Mouse (Mus musculus): ENCODE measurements around the gene Tacc2. TPM values are rescaled to one million over a fixed set of nuclear protein-coding genes. Genes with fewer than 3 reads are reported as not detected.

Gene Tacc2
- polyA plus RNA-seq, 1 experiment from 2014 or later, result 34.8 TPM

GRCm38 (mm10) chr7:130780866-130781419, 203.7 kb downstream of the Tacc2 start:
- Histone ChIP-seq H3K9me3 (no peaks in the 10 kb centered on the region), H3K4me2 (no peak overlapping the region), H3K27ac (no peak overlapping the region), H3K27me3 (no peaks in the 10 kb centered on the region), H3K36me3 (no peaks in the 10 kb centered on the region), H3K4me1 (replicated peaks) (no peaks in the 10 kb centered on the region; the same call in 1 of the 2 replicates), H3K9ac (replicated peaks) (no peak overlapping the region), H3K4me3 (replicated peaks) (no peak overlapping the region)
- ATAC-seq (ENCODE audit: insufficient number of reproducible peaks, insufficient read depth, low FRiP score, low TSS enrichment, low read depth), result no peak
- 56% methylated on average over 5 of the region's 5 CpGs for WGBS

- H3K27ac ChIP-seq, result no peak overlapping the region
- H3K4me2 ChIP-seq, result no peak overlapping the region
- 77% methylated on average over 5 of the region's 5 CpGs for WGBS
- H3K9me3 ChIP-seq, result no peaks in the 10 kb centered on the region
- H3K9ac ChIP-seq (replicated peaks), result no peak overlapping the region
- no peak overlapping the region for H3K4me3 ChIP-seq (replicated peaks)
- H3K27me3 ChIP-seq, result no peaks in the 10 kb centered on the region
- H3K4me1 ChIP-seq (replicated peaks), result peaks cover 4% of the 10 kb centered on the region; the same call in 1 of the 2 replicates
- no peak for ATAC-seq (ENCODE audit: insufficient number of reproducible peaks, insufficient read depth, low FRiP score, low TSS enrichment, low read depth)
- no peaks in the 10 kb centered on the region for H3K36me3 ChIP-seq
Observed at GRCm38 (mm10) chr7:130782501-130783050, 205.3 kb downstream of the Tacc2 start.

GRCm38 (mm10) chr7:130785923-130786575, 208.8 kb downstream of the Tacc2 start:
- H3K27me3 ChIP-seq, result no peaks in the 10 kb centered on the region
- H3K4me2 ChIP-seq, result no peak overlapping the region
- no peak overlapping the region for H3K27ac ChIP-seq
- no peaks in the 10 kb centered on the region for H3K36me3 ChIP-seq
- H3K9me3 ChIP-seq, result no peaks in the 10 kb centered on the region
- H3K4me1 ChIP-seq (replicated peaks), result peaks cover 4% of the 10 kb centered on the region; the same call in 1 of the 2 replicates
- no peak overlapping the region for H3K9ac ChIP-seq (replicated peaks)
- ATAC-seq (ENCODE audit: insufficient number of reproducible peaks, insufficient read depth, low FRiP score, low TSS enrichment, low read depth), result no peak
- no peak overlapping the region for H3K4me3 ChIP-seq (replicated peaks)
- WGBS, result 80% methylated on average over 12 of the region's 12 CpGs

- no peak overlapping the region for H3K4me3 ChIP-seq (replicated peaks)
- H3K4me1 ChIP-seq (replicated peaks), result peaks cover 4% of the 10 kb centered on the region; the same call in 1 of the 2 replicates
- WGBS, result 80% methylated on average over 5 of the region's 5 CpGs
- H3K27ac ChIP-seq, result no peak overlapping the region
- H3K9me3 ChIP-seq, result no peaks in the 10 kb centered on the region
- ATAC-seq (ENCODE audit: insufficient number of reproducible peaks, insufficient read depth, low FRiP score, low TSS enrichment, low read depth), result no peak
- H3K4me2 ChIP-seq, result no peak overlapping the region
- no peak overlapping the region for H3K9ac ChIP-seq (replicated peaks)
- H3K36me3 ChIP-seq, result no peaks in the 10 kb centered on the region
- no peaks in the 10 kb centered on the region for H3K27me3 ChIP-seq
Observed at GRCm38 (mm10) chr7:130786708-130787107, 209.5 kb downstream of the Tacc2 start.

GRCm38 (mm10) chr7:130787537-130787936, 210.3 kb downstream of the Tacc2 start:
- no peak overlapping the region for H3K4me3 ChIP-seq (replicated peaks)
- ATAC-seq (ENCODE audit: insufficient number of reproducible peaks, insufficient read depth, low FRiP score, low TSS enrichment, low read depth), result no peak
- H3K9me3 ChIP-seq, result no peaks in the 10 kb centered on the region
- WGBS, result 98% methylated on average over 4 of the region's 4 CpGs
- no peaks in the 10 kb centered on the region for H3K36me3 ChIP-seq
- no peak overlapping the region for H3K4me2 ChIP-seq
- H3K27me3 ChIP-seq, result no peaks in the 10 kb centered on the region
- no peak overlapping the region for H3K27ac ChIP-seq
- no peak overlapping the region for H3K9ac ChIP-seq (replicated peaks)
- H3K4me1 ChIP-seq (replicated peaks), result peaks cover 4% of the 10 kb centered on the region; the same call in 1 of the 2 replicates

GRCm38 (mm10) chr7:130788950-130789349, 211.7 kb downstream of the Tacc2 start:
- no peak for ATAC-seq (ENCODE audit: insufficient number of reproducible peaks, insufficient read depth, low FRiP score, low TSS enrichment, low read depth)

GRCm38 (mm10) chr7:130789456-130789855, 212.2 kb downstream of the Tacc2 start:
- H3K27me3 ChIP-seq, result no peaks in the 10 kb centered on the region
- no peak overlapping the region for H3K27ac ChIP-seq
- 87% methylated on average over 7 of the region's 7 CpGs for WGBS
- peaks cover 4% of the 10 kb centered on the region; the same call in 1 of the 2 replicates for H3K4me1 ChIP-seq (replicated peaks)
- H3K9ac ChIP-seq (replicated peaks), result no peak overlapping the region
- no peak overlapping the region for H3K4me3 ChIP-seq (replicated peaks)
- no peak overlapping the region for H3K4me2 ChIP-seq
- no peaks in the 10 kb centered on the region for H3K9me3 ChIP-seq
- ATAC-seq (ENCODE audit: insufficient number of reproducible peaks, insufficient read depth, low FRiP score, low TSS enrichment, low read depth), result no peak
- no peaks in the 10 kb centered on the region for H3K36me3 ChIP-seq

More at GRCm38 (mm10) chr7:130788950-130789349, 211.7 kb downstream of the Tacc2 start:
- Histone ChIP-seq H3K36me3 (no peaks in the 10 kb centered on the region), H3K27me3 (no peaks in the 10 kb centered on the region), H3K4me3 (replicated peaks) (no peak overlapping the region), H3K27ac (no peak overlapping the region), H3K9me3 (no peaks in the 10 kb centered on the region), H3K9ac (replicated peaks) (no peak overlapping the region), H3K4me1 (replicated peaks) (peaks cover 4% of the 10 kb centered on the region; the same call in 1 of the 2 replicates), H3K4me2 (no peak overlapping the region)
- WGBS, result 71% methylated on average over 3 of the region's 3 CpGs

- no peak for ATAC-seq (ENCODE audit: insufficient number of reproducible peaks, insufficient read depth, low FRiP score, low TSS enrichment, low read depth)
- no peak overlapping the region for H3K4me2 ChIP-seq
- H3K4me3 ChIP-seq (replicated peaks), result no peak overlapping the region
- H3K9me3 ChIP-seq, result no peaks in the 10 kb centered on the region
- no peaks in the 10 kb centered on the region for H3K27me3 ChIP-seq
- WGBS, result 46% methylated on average over 8 of the region's 9 CpGs
- no peak overlapping the region for H3K27ac ChIP-seq
- H3K9ac ChIP-seq (replicated peaks), result no peak overlapping the region
- no peaks in the 10 kb centered on the region for H3K36me3 ChIP-seq
- H3K4me1 ChIP-seq (replicated peaks), result peaks cover 7% of the 10 kb centered on the region
Observed at GRCm38 (mm10) chr7:130793671-130794070, 216.4 kb downstream of the Tacc2 start.

- Histone ChIP-seq H3K27ac (no peak overlapping the region), H3K36me3 (no peaks in the 10 kb centered on the region), H3K27me3 (no peaks in the 10 kb centered on the region), H3K4me1 (replicated peaks) (peaks cover 7% of the 10 kb centered on the region), H3K9ac (replicated peaks) (no peak overlapping the region), H3K4me3 (replicated peaks) (no peak overlapping the region), H3K9me3 (no peaks in the 10 kb centered on the region), H3K4me2 (no peak overlapping the region)
- ATAC-seq (ENCODE audit: insufficient number of reproducible peaks, insufficient read depth, low FRiP score, low TSS enrichment, low read depth), result no peak
- WGBS, result 78% methylated on average over 8 of the region's 8 CpGs
Observed at GRCm38 (mm10) chr7:130796786-130797185, 219.5 kb downstream of the Tacc2 start.

- Histone ChIP-seq H3K36me3 (no peaks in the 10 kb centered on the region), H3K9ac (replicated peaks) (no peak overlapping the region), H3K27me3 (no peaks in the 10 kb centered on the region), H3K4me3 (replicated peaks) (no peak overlapping the region), H3K4me2 (no peak overlapping the region), H3K27ac (no peak overlapping the region), H3K4me1 (replicated peaks) (peaks cover 7% of the 10 kb centered on the region), H3K9me3 (no peaks in the 10 kb centered on the region)
- 90% methylated on average over 6 of the region's 6 CpGs for WGBS
- no peak for ATAC-seq (ENCODE audit: insufficient number of reproducible peaks, insufficient read depth, low FRiP score, low TSS enrichment, low read depth)
Observed at GRCm38 (mm10) chr7:130797524-130797923, 220.3 kb downstream of the Tacc2 start.

- no peak for ATAC-seq (ENCODE audit: insufficient number of reproducible peaks, insufficient read depth, low FRiP score, low TSS enrichment, low read depth)
- H3K36me3 ChIP-seq, result no peaks in the 10 kb centered on the region
- 86% methylated on average over 10 of the region's 10 CpGs for WGBS
Observed at GRCm38 (mm10) chr7:130799418-130799817, 222.2 kb downstream of the Tacc2 start.

More at GRCm38 (mm10) chr7:130799418-130799817, 222.2 kb downstream of the Tacc2 start:
- Histone ChIP-seq H3K4me1 (replicated peaks) (peaks cover 7% of the 10 kb centered on the region), H3K9ac (replicated peaks) (no peak overlapping the region), H3K9me3 (no peaks in the 10 kb centered on the region), H3K4me2 (no peak overlapping the region), H3K27me3 (no peaks in the 10 kb centered on the region), H3K27ac (no peak overlapping the region), H3K4me3 (replicated peaks) (no peak overlapping the region)

Measured in limb, embryonic 12.5 days (tissue).